Mouse (Mus musculus) stomach, postnatal 0 days (tissue): ENCODE measurements around the gene Gm45140.

Experiments
- CTCF ChIP-seq: IDR thresholded peaks from 2 replicates; pipeline ENCODE4 v1.5.1; 2016; ENCODE audit warnings: antibody characterized with exemption, low read depth, mild to moderate bottlenecking, moderate library complexity
- EP300 ChIP-seq: optimal IDR thresholded peaks from 2 replicates; pipeline ENCODE3; 2016; ENCODE audit warnings: antibody characterized with exemption

DNA sequence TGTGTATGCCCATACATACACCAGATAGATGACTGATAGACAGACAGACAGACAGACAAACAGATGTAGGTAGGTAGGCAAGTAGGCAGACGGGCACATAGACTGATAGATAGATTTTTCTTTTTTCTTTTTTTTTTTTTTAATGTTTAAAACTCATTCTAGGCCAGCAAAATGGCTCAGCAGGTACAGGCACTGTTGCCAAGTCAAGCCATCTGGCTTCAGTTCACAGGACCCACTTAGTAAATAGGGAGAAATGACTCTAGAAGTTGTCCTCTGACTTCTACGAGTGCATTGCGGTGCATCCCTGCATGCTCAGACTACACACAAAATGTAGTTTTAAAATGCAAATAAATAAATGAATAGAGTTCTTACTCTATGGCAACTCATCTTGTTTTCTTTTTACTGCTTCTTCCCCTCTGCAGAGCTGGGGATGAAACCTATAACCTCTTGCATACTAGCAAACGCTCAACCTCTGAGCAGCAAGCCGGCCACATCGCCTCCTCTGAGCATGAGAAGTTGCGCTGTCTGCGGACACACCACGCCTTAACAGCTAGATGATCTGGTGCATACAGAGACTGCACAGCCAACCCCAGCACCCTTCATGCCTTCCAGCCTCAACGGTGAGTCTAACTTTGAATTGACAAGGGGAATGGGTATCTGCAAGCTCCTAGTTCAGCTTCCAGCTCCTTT is 41.6 kb downstream of the Gm45140 start:
- TF ChIP-seq CTCF (no peak), EP300 (no peak)
